1 mouse cellular context compared by ENCODE assay signal in the genomic region with DNA sequence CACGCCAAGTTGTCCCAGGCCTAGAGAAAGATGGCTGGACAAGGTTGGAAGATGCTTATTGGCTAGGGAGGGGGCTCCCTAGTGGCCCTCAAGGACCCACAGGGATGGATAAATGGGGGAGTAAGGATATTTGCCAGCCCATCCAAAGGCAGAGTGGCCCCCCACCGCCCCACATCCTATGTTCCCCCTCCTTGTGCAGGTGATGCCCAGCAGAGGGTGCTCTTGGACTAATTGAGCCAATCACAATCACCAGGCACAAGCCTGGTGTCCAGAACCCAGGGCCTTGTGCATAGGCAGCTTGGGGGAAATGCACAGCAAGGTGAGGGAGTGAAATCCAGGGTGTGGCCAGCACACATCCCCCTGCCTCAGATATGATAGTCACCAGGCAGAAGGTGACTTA.
TF ChIP-seq lines count a peak whose summit lies in the region.

No protein-coding gene starts in this region.

TF ChIP-seq in MEL, 35 proteins besides CTCF, POLR2A, EP300 and RAD21:
- peak; percentile 70 for TF ChIP-seq ZC3H11A (IDR thresholded peaks at IDR 0.05; ENCODE audit: low read depth, low read length)
- TF ChIP-seq MXI1 (IDR thresholded peaks at IDR 0.05; ENCODE audit: low read depth, low read length), result no peak
- TF ChIP-seq SMC3 (IDR thresholded peaks at IDR 0.05; ENCODE audit: low read depth, low read length), result peak; percentile 72
